Mouse (Mus musculus): ENCODE results near the gene Wdr19. TPM values are rescaled to one million over a fixed set of nuclear protein-coding genes. Genes with fewer than 3 reads are reported as not detected.

Gene Wdr19
- polyA plus RNA-seq, 1 experiment = 5.7 TPM

- TF ChIP-seq CTCF (conservative IDR thresholded peaks at IDR 0.05; ENCODE audit: insufficient read depth, insufficient read length, low read depth, low read length) (no peak), POLR2A (IDR thresholded peaks at IDR 0.05; ENCODE audit: low read depth, low read length) (no peak)
- Histone ChIP-seq H3K4me3 (ENCODE audit: insufficient read depth, low read depth, low read length) (no peak overlapping the region), H3K27me3 (replicated peaks; ENCODE audit: control insufficient read depth, insufficient read depth, low read length) (no peaks in the 10 kb centered on the region), H3K27ac (ENCODE audit: insufficient read depth, low read depth, low read length) (no peak overlapping the region), H3K36me3 (ENCODE audit: control insufficient read depth, insufficient read depth, low read length) (peaks cover 2% of the 10 kb centered on the region), H3K4me1 (ENCODE audit: control insufficient read depth, insufficient read depth, low read length) (no peaks in the 10 kb centered on the region)
- DNase-seq = no peak
- WGBS = 92% methylated on average over 9 of the region's 9 CpGs
Measured at GRCm38 (mm10) chr5:65300121-65300520, 100.6 kb downstream of the Wdr19 start.

GRCm38 (mm10) chr5:65305516-65305915 lies 106.0 kb downstream of the Wdr19 start:
- DNase-seq = no peak
- Histone ChIP-seq H3K27me3 (replicated peaks; ENCODE audit: control insufficient read depth, insufficient read depth, low read length) (no peaks in the 10 kb centered on the region), H3K27ac (ENCODE audit: insufficient read depth, low read depth, low read length) (no peak overlapping the region), H3K36me3 (ENCODE audit: control insufficient read depth, insufficient read depth, low read length) (no peaks in the 10 kb centered on the region; the same call in none of the 2 replicates), H3K4me3 (ENCODE audit: insufficient read depth, low read depth, low read length) (no peak overlapping the region), H3K4me1 (ENCODE audit: control insufficient read depth, insufficient read depth, low read length) (no peaks in the 10 kb centered on the region)
- 71% methylated on average over 9 of the region's 9 CpGs for WGBS
- TF ChIP-seq POLR2A (IDR thresholded peaks at IDR 0.05; ENCODE audit: low read depth, low read length) = no peak
- no peak for TF ChIP-seq CTCF (conservative IDR thresholded peaks at IDR 0.05; ENCODE audit: insufficient read depth, insufficient read length, low read depth, low read length)

- no peak for DNase-seq
- WGBS = 95% methylated on average over 7 of the region's 7 CpGs
- H3K27ac ChIP-seq (ENCODE audit: insufficient read depth, low read depth, low read length) = no peak overlapping the region
- no peak overlapping the region for H3K4me3 ChIP-seq (ENCODE audit: insufficient read depth, low read depth, low read length)
- no peaks in the 10 kb centered on the region for H3K27me3 ChIP-seq (replicated peaks; ENCODE audit: control insufficient read depth, insufficient read depth, low read length)
- no peaks in the 10 kb centered on the region for H3K4me1 ChIP-seq (ENCODE audit: control insufficient read depth, insufficient read depth, low read length)
- no peak for TF ChIP-seq POLR2A (IDR thresholded peaks at IDR 0.05; ENCODE audit: low read depth, low read length)
- H3K36me3 ChIP-seq (ENCODE audit: control insufficient read depth, insufficient read depth, low read length) = no peaks in the 10 kb centered on the region; the same call in 1 of the 2 replicates
Measured at GRCm38 (mm10) chr5:65308208-65308607, 108.7 kb downstream of the Wdr19 start.

GRCm38 (mm10) chr5:65308866-65309265 lies 109.4 kb downstream of the Wdr19 start:
- no peaks in the 10 kb centered on the region for H3K27me3 ChIP-seq (replicated peaks; ENCODE audit: control insufficient read depth, insufficient read depth, low read length)
- no peaks in the 10 kb centered on the region for H3K4me1 ChIP-seq (ENCODE audit: control insufficient read depth, insufficient read depth, low read length)
- TF ChIP-seq CTCF (conservative IDR thresholded peaks at IDR 0.05; ENCODE audit: insufficient read depth, insufficient read length, low read depth, low read length) (no peak), POLR2A (IDR thresholded peaks at IDR 0.05; ENCODE audit: low read depth, low read length) (no peak)
- H3K27ac ChIP-seq (ENCODE audit: insufficient read depth, low read depth, low read length) = no peak overlapping the region
- no peak overlapping the region for H3K4me3 ChIP-seq (ENCODE audit: insufficient read depth, low read depth, low read length)
- no peak for DNase-seq
- 95% methylated on average over 3 of the region's 3 CpGs for WGBS
- H3K36me3 ChIP-seq (ENCODE audit: control insufficient read depth, insufficient read depth, low read length) = no peaks in the 10 kb centered on the region; the same call in 1 of the 2 replicates

Other genes with a start within 250 kb of the Wdr19 start
- gene Tlr6, start 239.6 kb upstream of the Wdr19 start, polyA plus RNA-seq (2012; rRNA removed) = 0.33 and 0.41 TPM in 2 replicates
- gene Fam114a1, start 229.6 kb upstream of the Wdr19 start, polyA plus RNA-seq (2012; rRNA removed) = 7.7 and 8.8 TPM in 2 replicates
- 0.11 and 0.19 TPM in 2 replicates for gene Tmem156, start 107.6 kb upstream of the Wdr19 start, polyA plus RNA-seq (2012; rRNA removed)
- gene Klhl5, start 92.2 kb upstream of the Wdr19 start, polyA plus RNA-seq (2012; rRNA removed) = 24.8 and 25.2 TPM in 2 replicates
- 9.1 and 10.9 TPM in 2 replicates for gene Rfc1, start 136.0 kb downstream of the Wdr19 start, polyA plus RNA-seq (2012; rRNA removed)
- gene Klb, start 148.6 kb downstream of the Wdr19 start, polyA plus RNA-seq (2012; rRNA removed) = 1.5 and 1.8 TPM in 2 replicates
- 220 and 310 TPM in 2 replicates for gene Rpl9, start 191.7 kb downstream of the Wdr19 start, polyA plus RNA-seq (2012; rRNA removed)
- gene Lias, start 191.8 kb downstream of the Wdr19 start, polyA plus RNA-seq (2012; rRNA removed) = 18.6 and 26.1 TPM in 2 replicates
- gene Ugdh, start 236.3 kb downstream of the Wdr19 start, polyA plus RNA-seq (2012; rRNA removed) = 29.6 and 31.2 TPM in 2 replicates